Mouse (Mus musculus) embryo, embryonic 11.5 days (tissue): ENCODE measurements at regions not wholly inside any gene's neighbourhood (a gene's known extent, or its start where the extent isn't known, plus 50 kb on each side); places are given as distances from the start of the nearest gene placed in this dataset.

ENCODE experiments used
- DNase-seq: peaks from one replicate; pipeline ENCODE4 v3.0.0-alpha.2; 2012; ENCODE audit warnings: low read depth, low spot score

- DNase-seq, result no peak
These were observed 172.8 kb upstream of the Stt3b start for GRCm38 (mm10) chr9:115483024-115483423.

GRCm38 (mm10) chr9:115483721-115484120, 173.5 kb upstream of the Stt3b start:
- no peak for DNase-seq

- DNase-seq, result no peak
These were observed 174.2 kb upstream of the Stt3b start for GRCm38 (mm10) chr9:115484408-115484807.

DNA sequence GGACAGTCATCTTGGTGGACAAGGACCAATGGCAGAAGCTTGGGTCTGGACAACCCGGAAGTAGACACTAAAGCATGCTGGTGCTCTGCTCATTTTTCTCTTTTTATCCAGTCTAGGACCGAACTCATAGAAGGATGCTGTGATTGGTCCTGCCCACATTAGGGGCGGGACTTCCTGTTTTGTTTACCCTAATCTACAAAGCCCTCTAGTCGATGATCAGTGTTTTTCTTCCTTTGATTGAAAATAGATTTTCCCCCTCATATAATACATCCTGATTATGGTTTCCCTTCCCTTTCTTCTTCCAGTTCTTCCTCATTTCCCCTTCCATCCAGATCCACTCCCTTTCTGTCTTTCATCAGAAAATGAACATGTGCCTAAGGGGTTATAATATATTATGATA, 175.0 kb upstream of the Stt3b start:
- no peak for DNase-seq

DNA sequence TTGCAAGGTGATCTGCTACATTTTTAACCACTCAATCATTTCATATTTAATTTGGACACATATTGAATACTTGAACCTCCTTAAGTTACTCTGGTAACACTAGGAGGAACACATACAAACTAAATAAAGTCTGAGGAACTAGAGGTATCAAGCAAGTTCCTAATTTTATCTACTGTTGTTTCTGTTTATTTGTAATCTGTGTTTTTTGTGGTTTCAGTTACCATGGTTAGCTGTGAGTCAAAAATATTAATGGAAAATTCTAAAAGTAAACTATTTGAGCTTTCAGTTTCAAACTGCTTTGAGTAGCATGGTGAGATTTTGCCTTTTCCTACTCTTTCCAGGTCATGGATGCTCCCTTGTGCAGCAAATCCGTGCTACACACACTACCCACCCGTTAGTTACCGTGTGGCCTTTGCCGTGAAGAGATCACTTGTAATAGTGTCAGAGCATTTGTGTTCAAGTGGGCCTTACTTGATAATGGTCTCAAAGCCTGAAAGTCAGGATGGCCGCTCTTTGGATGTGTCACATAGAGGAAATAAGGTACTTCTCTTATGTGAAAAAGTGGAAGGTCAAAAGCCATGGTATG, 177.0 kb upstream of the Stt3b start:
- DNase-seq, result no peak

GRCm38 (mm10) chr9:115488913-115489809, 178.9 kb upstream of the Stt3b start:
- no peak for DNase-seq

GRCm38 (mm10) chr9:115492431-115493171, 182.4 kb upstream of the Stt3b start:
- DNase-seq, result no peak

GRCm38 (mm10) chr9:115493765-115494164, 183.5 kb upstream of the Stt3b start:
- DNase-seq, result no peak

DNA sequence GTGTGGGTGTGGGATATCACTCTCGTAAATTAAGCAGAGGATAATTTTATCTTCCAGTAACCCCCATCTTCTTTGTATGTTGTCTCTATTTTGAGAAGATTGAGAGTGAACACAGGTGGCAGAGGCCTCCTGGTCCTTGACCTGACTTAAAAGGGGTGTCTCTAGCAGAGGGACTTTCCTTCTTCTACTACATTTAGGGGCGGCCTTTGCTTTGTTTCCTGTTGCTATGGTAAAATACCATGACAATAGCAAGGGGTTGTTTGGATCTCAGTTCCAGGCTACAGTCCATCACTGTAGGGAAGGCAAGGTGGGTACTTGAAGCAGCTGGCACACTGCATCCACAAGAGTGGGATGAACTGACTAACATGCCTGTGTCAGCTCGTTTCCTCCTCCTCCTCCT, 189.3 kb upstream of the Stt3b start:
- no peak for DNase-seq

- no peak for DNase-seq
These were observed 194.6 kb upstream of the Stt3b start for GRCm38 (mm10) chr9:115504789-115505188.

- no peak for DNase-seq
These were observed 197.0 kb upstream of the Stt3b start for GRCm38 (mm10) chr9:115507131-115507689.

GRCm38 (mm10) chr9:115512835-115513629, 202.8 kb upstream of the Stt3b start:
- DNase-seq, result no peak

GRCm38 (mm10) chr9:115517903-115518302, 207.7 kb upstream of the Stt3b start:
- DNase-seq, result no peak

DNA sequence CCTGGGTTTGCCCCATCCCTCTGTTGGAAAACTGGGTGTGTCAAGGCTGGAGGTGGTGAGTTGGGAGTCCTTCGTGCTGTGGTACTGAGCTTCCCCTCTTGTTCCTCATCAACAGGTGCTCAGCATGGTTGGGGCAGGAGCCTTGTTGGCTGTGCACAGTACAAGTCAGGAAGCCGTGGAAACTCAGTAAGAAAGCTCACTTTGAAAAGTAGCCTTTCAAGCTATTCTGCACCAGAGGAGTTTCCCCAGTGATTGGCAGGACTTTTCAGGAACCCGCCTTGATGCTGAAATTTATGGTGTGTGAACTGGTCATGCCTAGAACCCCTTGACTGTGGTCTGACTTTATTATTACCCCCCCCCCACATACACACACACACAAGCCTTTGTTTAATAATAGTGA, 213.9 kb upstream of the Stt3b start:
- no peak for DNase-seq

DNA sequence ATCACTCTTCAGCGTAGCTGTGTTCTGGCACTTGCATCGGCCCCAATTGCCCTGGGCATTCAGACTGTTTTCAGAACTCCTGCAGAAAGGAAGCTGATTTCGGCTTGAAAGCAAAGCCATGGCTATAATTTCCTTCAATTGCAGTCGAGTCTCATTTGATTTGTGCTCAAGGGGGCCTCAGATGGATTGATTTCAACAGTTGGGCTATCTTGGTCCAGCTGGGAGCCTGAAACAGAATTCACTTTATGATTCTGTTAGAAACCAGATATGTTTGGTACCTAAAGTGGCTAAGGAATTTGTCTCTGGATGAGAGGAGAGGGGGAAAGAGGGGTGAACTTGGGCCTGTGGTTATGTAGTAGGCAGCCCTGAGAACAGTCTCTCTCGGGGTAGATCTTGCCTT, 214.4 kb upstream of the Stt3b start:
- no peak for DNase-seq

DNA sequence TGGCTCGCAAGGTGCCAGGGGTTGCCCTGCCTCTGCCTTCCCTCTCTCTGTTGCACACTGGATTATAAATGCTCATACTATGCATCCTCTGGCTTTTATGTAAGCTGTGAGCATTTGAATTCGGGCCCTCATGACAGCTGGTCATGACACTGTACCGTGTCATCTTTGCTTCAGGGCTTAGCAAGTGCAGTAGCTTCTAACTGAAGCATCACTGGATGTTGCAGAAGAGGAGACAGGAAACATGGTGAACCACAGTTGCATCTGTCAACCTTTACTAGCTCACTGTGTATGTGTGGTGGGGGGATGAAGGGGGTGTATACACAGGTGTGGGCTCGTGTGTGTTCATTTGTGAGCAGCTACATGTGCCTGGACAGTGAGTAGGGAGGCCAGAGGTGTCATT, 216.1 kb upstream of the Stt3b start:
- DNase-seq, result no peak

- DNase-seq, result no peak
These were observed 216.8 kb upstream of the Stt3b start for GRCm38 (mm10) chr9:115526981-115527380.

DNA sequence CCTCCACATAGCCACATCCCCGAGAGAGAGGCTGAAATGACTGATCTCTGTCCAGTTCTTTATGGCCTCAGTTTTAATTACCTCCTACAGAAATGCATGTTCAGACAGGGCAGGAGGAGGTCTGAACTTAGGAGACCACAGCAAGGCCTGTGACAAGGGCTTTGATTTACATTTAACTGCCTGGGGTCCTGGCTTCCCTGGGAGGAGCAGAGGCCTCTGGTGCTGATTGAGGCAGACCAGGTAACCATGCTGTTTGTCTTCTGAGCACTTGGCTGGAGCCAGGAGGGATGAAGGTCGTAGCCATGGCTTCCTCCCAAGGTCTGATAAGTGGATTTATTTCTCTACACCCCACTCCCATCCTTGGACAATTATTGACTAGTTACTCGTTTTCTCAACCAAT, 224.0 kb upstream of the Stt3b start:
- no peak for DNase-seq

DNA sequence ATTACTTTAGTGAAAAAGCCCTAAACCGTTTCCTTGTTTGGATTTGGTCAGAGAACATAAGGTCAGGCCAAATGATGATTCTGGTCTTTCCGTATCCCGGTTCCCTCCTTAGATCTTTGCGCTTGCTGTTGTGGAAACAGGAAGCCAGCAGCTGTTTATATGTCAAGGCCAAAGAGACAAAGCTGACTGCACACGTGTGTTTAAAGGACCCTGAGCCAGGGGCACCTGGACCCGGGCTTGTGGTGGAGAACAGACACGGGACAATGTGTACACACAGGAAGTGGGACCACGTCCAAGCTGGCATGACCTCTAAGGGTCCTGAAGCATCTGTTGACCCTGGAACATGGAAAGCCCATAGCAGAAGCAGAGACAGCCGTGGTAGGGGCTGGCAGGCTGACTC, 233.4 kb upstream of the Stt3b start:
- no peak for DNase-seq

DNA sequence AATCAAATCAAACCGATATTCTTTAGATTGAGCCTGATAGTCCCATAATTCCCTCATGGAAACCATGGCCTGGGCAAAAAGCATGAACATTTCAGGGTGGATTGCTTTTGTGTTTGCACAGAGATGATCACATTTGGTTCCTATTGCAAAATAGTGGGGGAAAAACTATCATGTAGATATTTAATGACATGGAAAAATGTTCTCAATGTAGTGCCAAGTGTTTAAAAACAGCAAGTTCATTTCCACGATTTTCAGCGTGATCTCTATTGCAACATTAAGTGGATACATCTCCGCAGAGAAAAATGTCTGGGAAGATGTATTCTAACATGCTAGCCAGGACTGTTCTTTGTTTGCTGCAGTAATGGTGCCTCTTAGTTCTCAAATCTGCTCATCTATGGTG, 235.0 kb upstream of the Stt3b start:
- DNase-seq, result no peak

- no peak for DNase-seq
These were observed 235.6 kb upstream of the Stt3b start for GRCm38 (mm10) chr9:115545792-115546191.
